8 mouse cellular contexts compared by ENCODE assay signal in genomic region chr15:93518941-93519835, GRCm38 (mm10).
DNase-seq lines count a peak whose midpoint lies in the region; ATAC-seq lines count a peak whose summit lies in the region.

No protein-coding gene starts in this region.

- DNase-seq in adipocyte (ENCODE audit: low spot score): peak; percentile 53
- DNase-seq in cerebellum, postnatal 36 days: peak; percentile 63 to 73
- peak; percentile 80 for DNase-seq in gastrocnemius, adult 18-20 months (ENCODE audit: low spot score)
- peak; percentile 49 to 91 for DNase-seq in left cerebral cortex, postnatal 10 days (ENCODE audit: extremely low spot score in 1 of 2, low spot score in 2 of 2)
- DNase-seq in right cerebral cortex, adult 18-20 months: peak; percentile 77
- DNase-seq in urinary bladder, adult 2 months (ENCODE audit: low spot score): peak; percentile 73

- intact Hi-C loops in left cerebral cortex, postnatal 10 days (cut with DNase I): loop anchor here (5.0 kb wide), 3 partner anchors 58 to 698 kb away; no protein-coding TSS in a partner anchor

- ATAC-seq in hindbrain, embryonic 15.5 days (ENCODE audit: low FRiP score, low read depth): peak; percentile 89

- peak overlapping the region; percentile 64 for H3K4me3 ChIP-seq in hindbrain, embryonic 15.5 days
- peak overlapping the region; percentile 97 for H3K4me3 ChIP-seq in megakaryocyte, embryonic 14.5 days (replicated peaks)

- no peaks in the 10 kb centered on the region for H3K9me3 ChIP-seq in hindbrain, embryonic 15.5 days
- H3K9me3 ChIP-seq in megakaryocyte, embryonic 14.5 days: no peaks in the 10 kb centered on the region

- H3K27ac ChIP-seq in hindbrain, embryonic 15.5 days (replicated peaks): peak overlapping the region; percentile 66

- H3K4me1 ChIP-seq in hindbrain, embryonic 15.5 days (replicated peaks): peaks cover 32% of the 10 kb centered on the region
- peaks cover 77% of the 10 kb centered on the region for H3K4me1 ChIP-seq in megakaryocyte, embryonic 14.5 days

- no peaks in the 10 kb centered on the region for H3K36me3 ChIP-seq in hindbrain, embryonic 15.5 days
- no peaks in the 10 kb centered on the region for H3K36me3 ChIP-seq in megakaryocyte, embryonic 14.5 days (replicated peaks; ENCODE audit: low read length)

- WGBS in hindbrain, embryonic 15.5 days: under 1% methylated on average over 83 of the region's 85 CpGs

- H3K4me2 ChIP-seq in hindbrain, embryonic 15.5 days: peak overlapping the region; percentile 88

- H3K9ac ChIP-seq in hindbrain, embryonic 15.5 days: peak overlapping the region; percentile 48

- H3K27me3 ChIP-seq in hindbrain, embryonic 15.5 days: peaks cover 20% of the 10 kb centered on the region
- H3K27me3 ChIP-seq in megakaryocyte, embryonic 14.5 days (replicated peaks): peaks cover 2% of the 10 kb centered on the region

Comparison
In these comparisons a context has a peak if more than half of its experiments do, and no peak if none do; other contexts are left out.
1. Peak in every context shown above with its lines: DNase-seq, ATAC-seq, H3K4me3 ChIP-seq and H3K27ac ChIP-seq.